Mouse (Mus musculus): Measurements from ENCODE around the gene Gls2. TPM values are rescaled to one million over a fixed set of nuclear protein-coding genes. Genes with fewer than 3 reads are reported as not detected.
A peak's percentile ranks its signal among the peaks of the same experiment; 100 is the strongest.
"Not testable (repeated sequence)": the region's sequence is repeated elsewhere in the genome, so short reads cannot be mapped to it uniquely, and the experiment has no call there.

Gls2 gene
- total and polyA plus RNA-seq, 2 experiments from 2014 or later, result 0.33 TPM; not detected in 1

DNA sequence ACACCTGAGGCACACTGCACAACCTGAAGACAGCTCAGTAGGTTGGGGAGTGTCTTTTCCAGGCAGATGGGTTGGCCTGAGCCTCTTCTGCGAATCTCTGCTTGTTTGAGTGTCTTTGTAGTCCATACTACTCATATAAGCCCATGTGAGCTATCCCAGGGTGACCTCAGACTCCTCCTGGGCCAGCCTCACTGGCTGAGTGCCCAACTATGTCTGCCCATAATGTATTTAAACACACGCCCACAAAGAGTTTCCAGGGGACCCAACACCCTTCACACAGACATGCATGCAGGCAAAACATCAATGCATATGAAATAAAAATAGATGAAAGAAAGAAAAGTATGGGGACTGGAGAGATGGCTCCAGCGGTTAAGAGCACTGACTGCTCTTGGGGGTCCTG is 40.3 kb upstream of the Gls2 start:
- no peak overlapping the region for H3K4me3 ChIP-seq (ENCODE audit: low read depth, low read length)
- H3K9ac ChIP-seq (replicated peaks; ENCODE audit: low read depth, low read length), result no peak overlapping the region
- WGBS, result 34% methylated on average over 3 of the region's 3 CpGs
- no peaks in the 10 kb centered on the region for H3K27me3 ChIP-seq (ENCODE audit: control insufficient read depth, insufficient read depth, low read length)
- TF ChIP-seq CTCF (IDR thresholded peaks at IDR 0.05; ENCODE audit: low read depth), result no peak
- no peak for TF ChIP-seq EP300 (IDR thresholded peaks at IDR 0.05; ENCODE audit: low read depth)
- ATAC-seq (ENCODE audit: insufficient read depth, low read depth), result no peak
- DNase-seq (ENCODE audit: low spot score), result peak; percentile 37
- no peak overlapping the region for H3K4me2 ChIP-seq (ENCODE audit: low read depth, low read length)
- H3K36me3 ChIP-seq (replicated peaks; ENCODE audit: control insufficient read depth, insufficient read depth, low read length), result 0 out of 2 replicates have a peak, but pooled peaks cover 4% of the 10 kb centered on the region
- H3K27ac ChIP-seq (ENCODE audit: low read depth), result peak overlapping the region; percentile 20; the same call in 1 of the 2 replicates
- peaks cover 23% of the 10 kb centered on the region for H3K4me1 ChIP-seq (ENCODE audit: control insufficient read depth, insufficient read depth)
- no peaks in the 10 kb centered on the region for H3K9me3 ChIP-seq (replicated peaks; ENCODE audit: control insufficient read depth, low read length)

DNA sequence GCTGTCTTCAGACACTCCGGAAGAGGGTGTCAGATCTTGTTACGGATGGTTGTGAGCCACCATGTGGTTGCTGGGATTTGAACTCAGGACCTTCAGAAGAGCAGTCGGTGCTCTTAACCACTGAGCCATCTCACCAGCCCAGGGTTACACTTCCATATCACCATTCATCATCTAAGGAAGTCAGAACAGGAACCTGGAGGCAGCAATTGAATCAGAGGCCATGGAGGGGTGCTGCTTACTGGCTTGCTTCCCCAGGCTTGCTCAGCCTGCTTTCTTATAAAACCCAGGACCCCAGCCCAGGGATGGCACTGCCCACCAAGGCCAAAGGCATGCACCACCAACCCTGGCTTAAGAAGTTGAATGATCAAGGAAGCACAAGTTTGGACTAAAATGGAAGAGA is 28.5 kb upstream of the Gls2 start:
- not testable (repeated sequence) for H3K9me3 ChIP-seq (replicated peaks; ENCODE audit: control insufficient read depth, low read length); H3K27ac ChIP-seq (ENCODE audit: low read depth); H3K4me2 ChIP-seq (ENCODE audit: low read depth, low read length); ATAC-seq (ENCODE audit: insufficient read depth, low read depth); H3K36me3 ChIP-seq (replicated peaks; ENCODE audit: control insufficient read depth, insufficient read depth, low read length); H3K27me3 ChIP-seq (ENCODE audit: control insufficient read depth, insufficient read depth, low read length); H3K9ac ChIP-seq (replicated peaks; ENCODE audit: low read depth, low read length); H3K4me3 ChIP-seq (ENCODE audit: low read depth, low read length); DNase-seq (ENCODE audit: low spot score); H3K4me1 ChIP-seq (ENCODE audit: control insufficient read depth, insufficient read depth)
- 82% methylated on average over 1 of the region's 3 CpGs for WGBS

DNA sequence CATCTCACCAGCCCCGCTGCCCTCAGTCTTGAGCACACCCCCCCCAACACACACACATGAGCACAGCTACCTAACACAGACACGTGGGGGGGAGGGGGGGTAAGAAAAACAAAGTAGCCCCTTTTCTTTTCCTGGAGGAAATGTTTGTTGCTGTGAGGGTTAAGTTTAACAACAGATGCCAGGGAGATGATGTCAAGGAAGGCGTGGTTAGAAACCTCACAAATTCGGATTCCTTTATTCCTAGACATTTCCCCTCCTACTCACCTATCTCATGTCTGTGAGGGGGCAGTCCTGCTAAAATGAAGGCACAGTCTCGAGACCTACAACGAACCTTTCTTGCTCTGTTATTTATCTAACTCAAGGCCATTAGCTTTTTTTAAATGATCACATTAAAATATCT is 27.2 kb upstream of the Gls2 start:
- WGBS, result 27% methylated on average over 6 of the region's 6 CpGs
- Histone ChIP-seq H3K9me3 (replicated peaks; ENCODE audit: control insufficient read depth, low read length) (no peaks in the 10 kb centered on the region), H3K4me1 (ENCODE audit: control insufficient read depth, insufficient read depth) (no peaks in the 10 kb centered on the region), H3K27me3 (ENCODE audit: control insufficient read depth, insufficient read depth, low read length) (no peaks in the 10 kb centered on the region), H3K4me3 (ENCODE audit: low read depth, low read length) (no peak overlapping the region), H3K27ac (ENCODE audit: low read depth) (peak overlapping the region; percentile 72), H3K36me3 (replicated peaks; ENCODE audit: control insufficient read depth, insufficient read depth, low read length) (no peaks in the 10 kb centered on the region), H3K9ac (replicated peaks; ENCODE audit: low read depth, low read length) (no peak overlapping the region), H3K4me2 (ENCODE audit: low read depth, low read length) (no peak overlapping the region)
- TF ChIP-seq CTCF (IDR thresholded peaks at IDR 0.05; ENCODE audit: low read depth) (no peak), EP300 (IDR thresholded peaks at IDR 0.05; ENCODE audit: low read depth) (no peak)
- ATAC-seq (ENCODE audit: insufficient read depth, low read depth) (no peak), DNase-seq (ENCODE audit: low spot score) (peak; percentile 19)

DNA sequence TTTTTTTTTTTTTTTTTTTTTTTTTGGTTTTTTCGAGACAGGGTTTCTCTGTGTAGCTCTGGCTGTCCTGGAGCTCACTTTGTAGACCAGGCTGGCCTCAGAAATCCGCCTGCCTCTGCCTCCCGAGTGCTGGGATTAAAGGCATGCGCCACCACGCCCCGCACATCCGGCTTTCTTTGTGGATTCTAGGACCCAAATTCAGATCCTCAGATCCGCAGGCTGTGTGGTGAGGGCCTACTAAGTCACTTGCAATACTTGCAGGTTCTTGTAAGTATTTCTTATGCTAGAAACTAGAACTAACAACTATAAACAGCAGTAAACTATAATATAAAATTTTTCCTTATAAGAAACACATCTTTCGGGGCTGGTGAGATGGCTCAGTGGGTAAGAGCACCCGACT is 22.9 kb upstream of the Gls2 start:
- H3K27ac ChIP-seq (ENCODE audit: low read depth); H3K4me3 ChIP-seq (ENCODE audit: low read depth, low read length); H3K36me3 ChIP-seq (replicated peaks; ENCODE audit: control insufficient read depth, insufficient read depth, low read length); H3K9me3 ChIP-seq (replicated peaks; ENCODE audit: control insufficient read depth, low read length); H3K9ac ChIP-seq (replicated peaks; ENCODE audit: low read depth, low read length); DNase-seq (ENCODE audit: low spot score); H3K4me2 ChIP-seq (ENCODE audit: low read depth, low read length); ATAC-seq (ENCODE audit: insufficient read depth, low read depth); H3K27me3 ChIP-seq (ENCODE audit: control insufficient read depth, insufficient read depth, low read length): not testable (repeated sequence)
- 95% methylated on average over 9 of the region's 10 CpGs for WGBS
- H3K4me1 ChIP-seq (ENCODE audit: control insufficient read depth, insufficient read depth), result peaks cover 13% of the 10 kb centered on the region

DNA sequence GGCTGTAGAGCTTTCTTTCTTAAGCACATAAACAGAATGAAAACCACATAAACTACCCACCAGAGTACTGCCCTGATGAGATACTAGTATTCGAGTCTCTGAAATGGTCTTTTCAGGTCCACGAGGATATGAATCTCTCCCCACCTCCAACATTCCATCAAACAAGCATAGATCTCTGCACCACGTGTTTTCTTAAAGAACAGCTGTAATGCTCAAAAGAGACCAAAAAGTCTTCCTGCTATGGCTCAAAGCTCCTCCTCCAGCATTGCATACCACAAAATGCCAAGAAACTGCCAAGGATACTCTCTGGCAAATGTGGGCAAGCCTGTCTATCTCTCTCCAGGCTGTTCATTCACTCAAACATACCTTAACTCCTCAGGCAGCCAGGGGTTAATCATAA is 19.0 kb upstream of the Gls2 start:
- Histone ChIP-seq H3K4me3 (ENCODE audit: low read depth, low read length) (peak overlapping the region; percentile 64), H3K27me3 (ENCODE audit: control insufficient read depth, insufficient read depth, low read length) (no peaks in the 10 kb centered on the region), H3K9me3 (replicated peaks; ENCODE audit: control insufficient read depth, low read length) (no peaks in the 10 kb centered on the region), H3K9ac (replicated peaks; ENCODE audit: low read depth, low read length) (peak overlapping the region; percentile 64), H3K4me1 (ENCODE audit: control insufficient read depth, insufficient read depth) (peaks cover 13% of the 10 kb centered on the region), H3K27ac (ENCODE audit: low read depth) (peak overlapping the region; percentile 89; the same call in 1 of the 2 replicates), H3K36me3 (replicated peaks; ENCODE audit: control insufficient read depth, insufficient read depth, low read length) (no peaks in the 10 kb centered on the region), H3K4me2 (ENCODE audit: low read depth, low read length) (peak overlapping the region; percentile 83)
- 5% methylated on average over 3 of the region's 3 CpGs for WGBS
- no peak for TF ChIP-seq EP300 (IDR thresholded peaks at IDR 0.05; ENCODE audit: low read depth)
- TF ChIP-seq CTCF (IDR thresholded peaks at IDR 0.05; ENCODE audit: low read depth), result no peak
- no peak for ATAC-seq (ENCODE audit: insufficient read depth, low read depth)
- DNase-seq (ENCODE audit: low spot score), result no peak

DNA sequence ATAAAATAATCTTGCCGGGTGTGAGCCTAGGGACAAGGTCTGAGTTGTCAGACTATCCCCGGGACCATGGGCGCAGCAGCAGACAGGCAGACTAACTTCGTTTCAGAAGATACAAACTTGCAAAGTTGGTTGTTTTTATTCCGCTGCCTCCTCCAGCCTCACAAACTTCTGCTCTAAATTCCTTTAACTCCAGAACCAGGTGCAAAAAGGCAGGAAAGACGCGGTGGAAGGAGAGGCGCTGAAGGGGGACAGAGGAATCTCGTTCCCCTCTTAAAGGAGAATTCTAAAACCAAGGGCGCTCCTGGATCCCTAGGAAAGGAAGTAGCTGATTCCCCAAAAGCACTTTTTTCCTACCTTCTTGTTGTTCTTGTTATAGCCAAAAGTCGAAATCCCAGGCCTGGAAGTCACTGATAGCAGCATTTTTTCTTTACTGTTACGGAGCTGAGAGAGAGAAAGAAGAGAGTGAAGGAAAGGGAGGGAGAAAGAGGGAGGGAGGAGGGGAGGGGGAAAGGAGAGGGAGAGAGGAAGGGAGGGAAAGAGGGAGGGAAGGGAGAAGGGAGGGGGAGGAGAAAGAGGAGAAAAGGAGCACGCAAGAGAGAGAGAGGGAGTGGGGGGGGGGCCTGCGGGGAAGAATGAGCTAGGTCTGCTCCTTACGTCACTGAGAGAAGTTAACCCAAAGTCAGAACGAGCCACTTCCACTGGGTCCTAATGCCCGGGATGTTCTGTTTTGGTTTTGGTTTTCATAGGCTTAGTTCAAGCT is 18.1 kb upstream of the Gls2 start:
- TF ChIP-seq EP300 (IDR thresholded peaks at IDR 0.05; ENCODE audit: low read depth) (0 out of 2 replicates have a peak, but pooled peaks have one; percentile 65), CTCF (IDR thresholded peaks at IDR 0.05; ENCODE audit: low read depth) (no peak)
- H3K9ac ChIP-seq (replicated peaks; ENCODE audit: low read depth, low read length), result peak overlapping the region; percentile 64
- H3K4me3 ChIP-seq (ENCODE audit: low read depth, low read length), result peak overlapping the region; percentile 64
- WGBS, result under 1% methylated on average over 17 of the region's 17 CpGs
- H3K4me1 ChIP-seq (ENCODE audit: control insufficient read depth, insufficient read depth), result peaks cover 13% of the 10 kb centered on the region
- H3K27ac ChIP-seq (ENCODE audit: low read depth), result peak overlapping the region; percentile 89
- DNase-seq (ENCODE audit: low spot score) (peak; percentile 94), ATAC-seq (ENCODE audit: insufficient read depth, low read depth) (peak; percentile 89)
- no peaks in the 10 kb centered on the region for H3K36me3 ChIP-seq (replicated peaks; ENCODE audit: control insufficient read depth, insufficient read depth, low read length)
- H3K4me2 ChIP-seq (ENCODE audit: low read depth, low read length), result peak overlapping the region; percentile 83
- H3K27me3 ChIP-seq (ENCODE audit: control insufficient read depth, insufficient read depth, low read length), result no peaks in the 10 kb centered on the region
- H3K9me3 ChIP-seq (replicated peaks; ENCODE audit: control insufficient read depth, low read length), result no peaks in the 10 kb centered on the region

Measured in heart, postnatal 0 days (tissue).